Mouse (Mus musculus) CH12.LX (cell line): ENCODE measurements around the gene Myo16. TPM values are rescaled to one million over a fixed set of nuclear protein-coding genes. Genes with fewer than 3 reads are reported as not detected.

Experiments
- DNase-seq: peaks from one replicate; pipeline ENCODE4 v3.0.0-alpha.2; 2013; ENCODE audit errors: extremely low read depth
- H3K27ac ChIP-seq: 2 replicates; pipeline ENCODE4 v1.5.1; 2012; ENCODE audit warnings: low read depth, mild to moderate bottlenecking, control low read depth, moderate library complexity; ENCODE audit not compliant: insufficient read depth
- H3K27me3 ChIP-seq: replicated peaks from 2 replicates; pipeline ENCODE3; 2012; ENCODE audit warnings: inconsistent platforms
- H3K36me3 ChIP-seq, 2 experiments: replicated peaks in 1 of 2; 2 replicates each; pipeline versions ENCODE3 to v1.6.1; 2012; ENCODE audit warnings: inconsistent platforms in 1 of 2, low read length in 1 of 2, mild to moderate bottlenecking in 1 of 2, mixed read lengths in 1 of 2, moderate library complexity in 1 of 2; ENCODE audit not compliant: control insufficient read depth in 1 of 2, insufficient read depth in 1 of 2
- H3K4me1 ChIP-seq, 2 experiments: 2 replicates each; pipeline ENCODE4 v1.6.1; 2012; ENCODE audit warnings: inconsistent platforms in 1 of 2, moderate library complexity in 1 of 2; ENCODE audit not compliant: insufficient read depth in 2 of 2, control insufficient read depth in 1 of 2
- H3K4me2 ChIP-seq: 2 replicates; pipeline ENCODE4 v1.6.1; 2012; ENCODE audit warnings: low read depth, mild to moderate bottlenecking, control low read depth; ENCODE audit not compliant: poor library complexity, insufficient read depth, severe bottlenecking
- H3K4me3 ChIP-seq, 3 experiments: fragments of 150-350 bp in 1 of 3; sonication (generic) in 1 of 3; replicated peaks in 1 of 3; 2 replicates each; pipeline versions ENCODE3 to v1.5.1; 2011 to 2012; ENCODE audit warnings: low read depth in 2 of 3, low read length in 2 of 3, mild to moderate bottlenecking in 2 of 3, moderate library complexity in 2 of 3, control low read depth in 1 of 3, improper control_type of control experiment in 1 of 3, inconsistent platforms in 1 of 3, mixed read lengths in 1 of 3; ENCODE audit not compliant: poor library complexity in 1 of 3
- H3K79me2 ChIP-seq: replicated peaks from 2 replicates; pipeline ENCODE4 v1.6.1; 2012; ENCODE audit warnings: mild to moderate bottlenecking, moderate library complexity; ENCODE audit not compliant: control insufficient read depth, poor library complexity, insufficient read depth, severe bottlenecking; ENCODE audit errors: extremely low read depth
- H3K9ac ChIP-seq: 2 replicates; pipeline ENCODE4 v1.6.1; 2012; ENCODE audit warnings: low read depth, mild to moderate bottlenecking, control low read depth, moderate library complexity; ENCODE audit not compliant: insufficient read depth
- H3K9me3 ChIP-seq: replicated peaks from 2 replicates; pipeline ENCODE3; 2012; ENCODE audit warnings: low read length, inconsistent platforms, mixed read lengths
- BHLHE40 ChIP-seq: IDR thresholded peaks from 2 replicates; pipeline ENCODE4 v1.6.1; 2011; ENCODE audit warnings: mild to moderate bottlenecking, low read depth, low read length, improper control_type of control experiment
- CHD2 ChIP-seq: IDR thresholded peaks from 2 replicates; pipeline ENCODE4 v1.6.1; 2011; ENCODE audit warnings: low read length, improper control_type of control experiment
- EP300 ChIP-seq: IDR thresholded peaks from 2 replicates; pipeline ENCODE4 v1.6.1; 2011; ENCODE audit warnings: low read length, improper control_type of control experiment
- GABPA ChIP-seq: IDR thresholded peaks from 2 replicates; pipeline ENCODE4 v1.6.1; 2012; ENCODE audit warnings: low read depth, low read length, improper control_type of control experiment, inconsistent platforms; ENCODE audit not compliant: insufficient replicate concordance
- JUND ChIP-seq: conservative IDR thresholded peaks from 2 replicates; pipeline ENCODE4 v1.6.1; 2011; ENCODE audit warnings: low read depth, low read length, improper control_type of control experiment
- KAT2A ChIP-seq: IDR thresholded peaks from 2 replicates; pipeline ENCODE4 v1.6.1; 2012; ENCODE audit warnings: low read length, improper control_type of control experiment, inconsistent platforms; ENCODE audit not compliant: insufficient replicate concordance
- MAX ChIP-seq: IDR thresholded peaks from 2 replicates; pipeline ENCODE4 v1.6.1; 2011; ENCODE audit warnings: low read length, improper control_type of control experiment
- MEF2A ChIP-seq: IDR thresholded peaks from 2 replicates; pipeline ENCODE4 v1.6.1; 2014; ENCODE audit warnings: low read depth, mild to moderate bottlenecking, inconsistent platforms, low read length, improper control_type of control experiment, borderline replicate concordance
- MXI1 ChIP-seq: IDR thresholded peaks from 2 replicates; pipeline ENCODE4 v1.6.1; 2011; ENCODE audit warnings: mild to moderate bottlenecking, low read depth, low read length, improper control_type of control experiment
- MYC ChIP-seq: IDR thresholded peaks from 2 replicates; pipeline ENCODE4 v1.6.1; 2011; ENCODE audit warnings: low read depth, mild to moderate bottlenecking, improper control_type of control experiment, low read length
- POLR2A ChIP-seq: IDR thresholded peaks from 2 replicates; pipeline ENCODE4 v1.6.1; 2011; ENCODE audit warnings: low read depth, mild to moderate bottlenecking, improper control_type of control experiment, low read length
- UBTF ChIP-seq: IDR thresholded peaks from 2 replicates; pipeline ENCODE4 v1.6.1; 2012; ENCODE audit warnings: low read depth, mild to moderate bottlenecking, inconsistent platforms, low read length, improper control_type of control experiment, moderate library complexity
- USF1 ChIP-seq: IDR thresholded peaks from 2 replicates; pipeline ENCODE4 v1.6.1; 2014; ENCODE audit warnings: low read depth, mild to moderate bottlenecking, inconsistent platforms, low read length, improper control_type of control experiment
- ZC3H11A ChIP-seq: IDR thresholded peaks from 2 replicates; pipeline ENCODE4 v1.6.1; 2012; ENCODE audit warnings: low read depth, mild to moderate bottlenecking, inconsistent platforms, low read length, improper control_type of control experiment
- ZNF384 ChIP-seq: IDR thresholded peaks from 2 replicates; pipeline ENCODE4 v1.6.1; 2012; ENCODE audit warnings: low read depth, low read length, improper control_type of control experiment, inconsistent platforms
- dilution Hi-C: fragments of 300-500 bp; cut with MboI; formaldehyde crosslinking; loops from 2 replicates; pipeline ENCODE4 v1.14.3; 2020; ENCODE audit warnings: low sequenced_read_pairs; ENCODE audit not compliant: extremely low pct_unique_long_range_greater_than_20kb, extremely low pct_ligation_motif_present
- in situ Hi-C: fragments of 300-500 bp; cut with MboI; formaldehyde crosslinking; loops from 3 replicates; pipeline ENCODE4 v1.14.3; 2019; ENCODE audit warnings: low sequenced_read_pairs, low pct_ligation_motif_present, low pct_unique_long_range_greater_than_20kb, mixed read lengths
- polyA plus RNA-seq: library from polyadenylated mRNA; unstranded; fragments of >175 nt; gene quantifications from 2 replicates; pipeline ENCODE4 v1.2.1, GENCODE M21; 2012; ENCODE audit warnings: low read depth; ENCODE audit not compliant: insufficient read length
- total RNA-seq, 2 experiments: library from RNA; depleted of rRNA; stranded (reverse); fragments of 300-350 nt in 1 of 2; fragments of >200 nt in 1 of 2; gene quantifications; 2 replicates each; pipeline ENCODE4 v1.2.3; 2012 to 2014

The Myo16 gene
- total and polyA plus RNA-seq, 3 experiments: not detected

- in situ Hi-C loops (no loop called here), dilution Hi-C loops (no loop called here)
- Histone ChIP-seq H3K4me3 (no peak overlapping the region), H3K79me2 (no peaks in the 10 kb centered on the region), H3K4me2 (no peak overlapping the region), H3K27ac (no peak overlapping the region), H3K9me3 (no peaks in the 10 kb centered on the region), H3K9ac (no peak overlapping the region), H3K27me3 (no peaks in the 10 kb centered on the region), H3K4me1 (peaks cover 0 to 6% of the 10 kb centered on the region in 2 experiments; a peak in 2 of 4 replicates), H3K36me3 (no peaks in the 10 kb centered on the region)
- TF ChIP-seq KAT2A (no peak), POLR2A (no peak), GABPA (no peak), ZC3H11A (no peak), MXI1 (no peak), EP300 (no peak)
- DNase-seq: no peak
Observed at GRCm38 (mm10) chr8:10633360-10634140, 479.8 kb downstream of the Myo16 start.

DNA sequence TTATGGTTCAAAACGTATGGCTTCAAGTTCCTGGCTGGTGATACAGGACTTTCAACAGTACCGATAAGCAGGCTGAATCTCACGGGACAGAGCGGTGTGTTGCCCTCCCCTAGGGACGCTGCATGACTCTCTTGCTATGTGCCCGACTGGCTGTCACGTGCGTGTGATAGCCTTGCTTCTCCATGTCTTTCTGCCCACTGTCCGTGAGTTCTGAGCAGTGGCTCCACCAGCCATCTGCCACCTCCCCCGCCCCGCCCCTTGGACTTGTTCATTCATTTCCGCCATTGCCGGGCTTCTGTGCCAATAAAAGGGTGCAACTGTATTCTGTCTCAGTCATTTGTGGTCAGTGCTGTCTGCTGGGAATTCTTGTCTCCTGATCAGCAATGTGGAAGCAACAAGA lies 480.7 kb downstream of the Myo16 start:
- Histone ChIP-seq H3K4me3 (no peak overlapping the region), H3K27me3 (no peaks in the 10 kb centered on the region), H3K27ac (no peak overlapping the region), H3K9ac (no peak overlapping the region), H3K79me2 (no peaks in the 10 kb centered on the region), H3K36me3 (no peaks in the 10 kb centered on the region), H3K9me3 (no peaks in the 10 kb centered on the region), H3K4me1 (peaks cover 0 to 6% of the 10 kb centered on the region in 2 experiments; a peak in 2 of 4 replicates), H3K4me2 (no peak overlapping the region)
- no peak for DNase-seq
- dilution Hi-C loops (no loop called here), in situ Hi-C loops (no loop called here)
- TF ChIP-seq JUND: no peak
- TF ChIP-seq BHLHE40: peak; percentile 56
- no peak for TF ChIP-seq UBTF
- no peak for TF ChIP-seq ZNF384
- TF ChIP-seq MAX: no peak
- no peak for TF ChIP-seq MYC
- no peak for TF ChIP-seq MXI1
- no peak for TF ChIP-seq CHD2

DNA sequence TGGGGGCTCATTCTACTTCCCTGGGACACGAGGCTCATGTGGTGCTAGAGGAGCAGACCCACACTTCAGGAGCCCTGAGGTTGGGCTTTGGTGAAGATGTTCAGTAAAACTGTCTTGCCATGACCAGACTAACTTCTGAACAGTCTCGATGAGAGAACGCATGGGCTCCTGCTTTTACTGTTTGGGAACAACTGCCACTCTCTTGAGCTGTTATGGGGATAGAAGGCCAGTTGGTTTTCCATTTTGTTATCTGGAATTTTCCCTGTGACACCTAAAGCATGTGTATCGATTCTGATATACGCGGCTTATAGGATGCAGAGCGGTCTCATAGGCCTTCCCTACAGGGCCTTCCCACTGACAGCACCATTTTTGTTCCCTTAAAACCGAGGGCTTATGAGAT lies 485.2 kb downstream of the Myo16 start:
- H3K27me3 ChIP-seq: no peaks in the 10 kb centered on the region
- no peak overlapping the region for H3K4me2 ChIP-seq
- DNase-seq: no peak
- H3K27ac ChIP-seq: no peak overlapping the region
- no peaks in the 10 kb centered on the region for H3K79me2 ChIP-seq
- H3K9ac ChIP-seq: no peak overlapping the region
- no peak overlapping the region for H3K4me3 ChIP-seq
- in situ Hi-C loops (no loop called here), dilution Hi-C loops (no loop called here)
- peaks cover 6 to 9% of the 10 kb centered on the region in 2 experiments for H3K4me1 ChIP-seq
- no peaks in the 10 kb centered on the region for H3K36me3 ChIP-seq
- H3K9me3 ChIP-seq: no peaks in the 10 kb centered on the region
- TF ChIP-seq JUND: no peak
- TF ChIP-seq USF1: no peak
- no peak for TF ChIP-seq MEF2A
